Mouse (Mus musculus) ovary, adult 2 months (tissue): ENCODE measurements around the gene Nelfa. TPM values are rescaled to one million over a fixed set of nuclear protein-coding genes. Genes with fewer than 3 reads are reported as not detected.

ENCODE experiments used
- polyA plus RNA-seq: library from polyadenylated mRNA; depleted of rRNA; stranded (reverse); fragments of >200 nt; gene quantifications from 2 replicates; pipeline ENCODE4 v1.2.3, GENCODE M21; 2012; rRNA removed

The Nelfa gene
- polyA plus RNA-seq, result 55.4 and 59.9 TPM in 2 replicates

GRCm38 (mm10) chr5:33936120-33936707 lies at the start of gene Nelfa:
Gene Nelfa, minus strand, starts transcription at chr5:33936413.

GRCm38 (mm10) chr5:33983309-33984121 lies 47.3 kb upstream of the Nelfa start, which contains the start of gene Gm1673:
Gene Gm1673, plus strand, starts transcription at chr5:33983433.

Other genes with a start within 250 kb of the Nelfa start
- 23.7 and 30.2 TPM in 2 replicates for gene Fgfr3, start 214.7 kb downstream of the Nelfa start, polyA plus RNA-seq
- gene Letm1, start 153.6 kb downstream of the Nelfa start, polyA plus RNA-seq, result 46.0 and 65.4 TPM in 2 replicates
- gene Nsd2, start 115.7 kb downstream of the Nelfa start, polyA plus RNA-seq, result 8.4 and 10.2 TPM in 2 replicates
- 175 and 224 TPM in 2 replicates for gene Gm1673, start 47.0 kb upstream of the Nelfa start, polyA plus RNA-seq
- 6.7 and 8.1 TPM in 2 replicates for gene Nat8l, start 59.6 kb upstream of the Nelfa start, polyA plus RNA-seq
- 1.1 and 3.1 TPM in 2 replicates for gene Poln, start 233.0 kb upstream of the Nelfa start, polyA plus RNA-seq
- 0.28 and 0.30 TPM in 2 replicates for gene Haus3, start 233.1 kb upstream of the Nelfa start, polyA plus RNA-seq